In genomic region chr17:84837780-84838179, GRCm38 (mm10) we compare ENCODE assay signal across 7 mouse cellular contexts. TPM values are rescaled to one million over a fixed set of nuclear protein-coding genes. Genes with fewer than 3 reads are reported as not detected.
DNase-seq lines count a peak whose midpoint lies in the region; ATAC-seq lines count a peak whose summit lies in the region.

No protein-coding gene starts in this region.

- peak; percentile 52 for ATAC-seq in activated CD4-positive, CD25-positive, alpha-beta regulatory T cell, adult 4 months
- ATAC-seq in intestine, embryonic 14.5 days (replicated peaks; ENCODE audit: low FRiP score, low TSS enrichment, low read depth) = peak; percentile 55

- no peaks in the 10 kb centered on the region for H3K4me1 ChIP-seq in intestine, embryonic 14.5 days (replicated peaks; ENCODE audit: control insufficient read depth, insufficient read depth, low read length)

- H3K4me3 ChIP-seq in intestine, embryonic 14.5 days (ENCODE audit: low read depth, low read length) = no peak overlapping the region

- no peaks in the 10 kb centered on the region for H3K36me3 ChIP-seq in intestine, embryonic 14.5 days (ENCODE audit: control insufficient read depth, insufficient read depth, low read length)

- H3K9ac ChIP-seq in intestine, embryonic 14.5 days (ENCODE audit: low read length) = no peak overlapping the region

- no peak overlapping the region for H3K27ac ChIP-seq in intestine, embryonic 14.5 days (ENCODE audit: low read depth)

- no peaks in the 10 kb centered on the region for H3K9me3 ChIP-seq in intestine, embryonic 14.5 days (ENCODE audit: control insufficient read depth, low read length)

- DNase-seq in cerebellum, postnatal 14 days = peak; percentile 88
- peak; percentile 62 to 69 for DNase-seq in frontal cortex, postnatal 25 days (ENCODE audit: low spot score in 2 of 2)
- peak; percentile 79 for DNase-seq in intestine, embryonic 14.5 days (ENCODE audit: low spot score)
- peak; percentile 45 to 61 for DNase-seq in left cerebral cortex, adult 8-10 months (ENCODE audit: low spot score in 2 of 2)
- DNase-seq in mesoderm, embryonic 11.5 days (ENCODE audit: low read depth, low spot score) = peak; percentile 80
- DNase-seq in right cerebral cortex, postnatal 25 days = peak; percentile 64

- no peaks in the 10 kb centered on the region for H3K27me3 ChIP-seq in intestine, embryonic 14.5 days (replicated peaks; ENCODE audit: control insufficient read depth, insufficient read depth, low read length)

- WGBS in intestine, embryonic 14.5 days = 4% methylated on average over 3 of the region's 3 CpGs

- no peak overlapping the region for H3K4me2 ChIP-seq in intestine, embryonic 14.5 days (ENCODE audit: low read length)

RNA-seq across cellular contexts. Expression of gene Lrpprc, which starts 47.2 kb away (rescaled TPM):
- polyA plus RNA-seq in activated CD4-positive, CD25-positive, alpha-beta regulatory T cell, adult 4 months (2017; shearing (Covaris generic)) = 10 to 100 TPM in 1 of 2 experiments, 1 to 10 TPM in 1; 7.6 to 10.5 TPM
- polyA plus RNA-seq in intestine, embryonic 14.5 days (2014; fragmentation: Nextera tagmentation; extraction: Ambion mirVana) = 61.7 and 63.2 TPM in 2 replicates
- total RNA-seq in left cerebral cortex, adult 8-10 months (2022) = 10 to 100 TPM; 55.7 to 59.4 (median 57.9) TPM
